Mouse (Mus musculus): Measurements from ENCODE around the gene Otos.

Gene Otos

DNA sequence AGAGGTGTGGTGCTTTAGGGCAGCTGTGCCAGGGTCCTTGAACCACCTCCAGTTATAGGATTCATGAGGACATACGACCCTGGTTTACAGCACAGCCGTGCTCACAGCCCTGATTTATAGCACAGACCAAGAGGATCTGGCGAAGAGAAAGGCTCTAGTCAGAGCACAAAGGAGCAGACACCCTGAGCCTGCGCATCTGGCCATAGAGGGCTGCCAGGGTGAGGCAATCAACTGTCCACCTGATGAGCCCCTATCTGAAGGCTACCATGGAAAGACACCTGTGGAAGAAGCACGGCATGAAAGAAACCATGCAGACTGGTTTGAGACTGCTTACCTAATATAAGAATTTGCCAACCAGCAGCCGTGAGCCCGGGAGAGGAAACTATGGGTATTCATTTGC is 2.0 kb downstream of the Otos start:
- DNase-seq (ENCODE audit: low spot score) = no peak

DNA sequence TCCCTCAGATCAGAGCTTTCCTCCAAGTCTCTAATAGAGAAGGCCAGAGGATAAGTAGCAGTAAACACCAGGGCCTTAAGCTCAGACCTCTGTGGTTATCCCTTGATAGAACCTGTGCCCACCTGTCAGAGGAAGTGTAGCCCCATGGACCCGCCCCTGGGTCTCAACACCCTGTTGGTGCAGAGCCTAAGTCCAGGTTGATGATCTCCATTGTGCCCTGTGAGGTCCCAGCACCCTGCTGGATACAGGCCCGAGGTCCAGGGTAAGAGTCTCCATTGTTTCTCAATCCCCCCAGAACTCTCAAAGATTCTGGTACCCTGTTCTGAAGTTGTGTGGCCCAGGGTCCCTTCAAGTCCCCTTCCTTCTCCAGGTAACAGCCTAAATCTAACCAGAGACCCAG is 2.5 kb downstream of the Otos start:
- no peak for DNase-seq (ENCODE audit: low spot score)

- peak; percentile 4 for DNase-seq (ENCODE audit: low spot score)
Observed at GRCm38 (mm10) chr1:92644916-92645315, 3.7 kb downstream of the Otos start.

DNA sequence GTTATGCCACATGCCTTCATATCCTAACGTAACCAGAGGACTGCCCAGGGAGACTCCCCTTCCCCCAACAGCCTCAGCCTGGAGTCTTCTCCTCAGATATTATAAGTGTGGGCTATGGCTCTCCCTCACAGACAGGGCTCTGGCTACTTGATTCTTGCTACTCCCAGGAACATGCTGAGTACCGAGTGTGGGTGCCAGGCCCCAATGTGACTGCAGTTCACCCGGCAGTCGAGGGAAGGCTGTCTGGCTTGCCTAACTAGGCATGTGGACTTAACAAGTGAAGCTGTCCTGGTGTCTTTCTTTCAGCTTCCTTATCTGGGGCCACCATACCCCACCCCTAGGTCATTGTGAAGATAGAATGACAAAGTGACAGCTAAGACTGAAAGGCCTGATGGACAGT is 5.0 kb downstream of the Otos start:
- peak; percentile 2 for DNase-seq (ENCODE audit: low spot score)

GRCm38 (mm10) chr1:92641514-92642272 is 6.9 kb downstream of the Otos start, which contains the start of gene Cops9:
Gene Cops9, minus strand, starts transcription at chr1:92641985.
- DNase-seq (ENCODE audit: low spot score) = peak; percentile 54

- DNase-seq (ENCODE audit: low spot score) = no peak
Observed at GRCm38 (mm10) chr1:92640393-92640792, 8.2 kb downstream of the Otos start.

GRCm38 (mm10) chr1:92638736-92639135 is 9.9 kb downstream of the Otos start:
- DNase-seq (ENCODE audit: low spot score) = no peak

DNA sequence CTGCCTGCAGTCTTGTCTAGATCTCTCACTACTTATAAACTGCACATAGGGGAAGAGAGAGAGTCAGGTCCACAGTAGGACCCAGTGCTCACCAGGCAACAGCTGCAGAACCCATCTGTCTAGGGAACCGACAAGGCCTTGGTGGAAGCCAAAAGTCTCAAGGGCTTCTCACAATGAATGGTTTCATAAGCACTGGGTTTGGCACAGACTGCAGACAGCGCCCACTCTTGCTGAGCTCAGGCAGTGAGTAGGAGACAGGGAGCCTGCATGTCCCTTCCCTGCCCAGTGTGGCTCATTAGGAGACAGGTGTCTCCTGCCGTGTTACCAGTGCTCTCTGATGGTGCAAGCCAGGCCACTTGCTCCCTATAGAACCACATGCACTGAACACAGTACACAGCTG is 10.5 kb downstream of the Otos start:
- no peak for DNase-seq (ENCODE audit: low spot score)

- DNase-seq (ENCODE audit: low spot score) = no peak
Observed at GRCm38 (mm10) chr1:92637501-92638172, 11.0 kb downstream of the Otos start.

DNA sequence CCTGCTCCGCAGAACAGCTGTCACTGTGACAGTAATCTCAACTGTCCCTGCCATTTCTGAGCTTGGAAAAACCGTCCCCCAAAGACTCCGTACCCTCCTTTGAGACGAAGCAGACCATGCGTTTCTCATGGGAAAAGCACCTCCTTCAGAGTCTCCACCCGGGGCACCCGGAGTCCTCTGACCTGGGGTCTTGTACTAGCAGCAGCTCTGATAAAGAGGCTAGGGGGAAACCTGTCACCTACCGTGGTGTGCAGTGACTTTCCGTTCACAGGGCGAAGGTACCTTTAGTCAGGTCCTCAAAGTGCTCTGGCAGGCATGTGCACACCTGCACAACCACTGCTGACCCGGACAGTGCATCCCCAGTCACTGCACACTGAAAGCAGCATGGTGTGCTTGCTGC is 12.0 kb downstream of the Otos start:
- DNase-seq (ENCODE audit: low spot score) = no peak

- no peak for DNase-seq (ENCODE audit: low spot score)
Observed at GRCm38 (mm10) chr1:92636015-92636414, 12.6 kb downstream of the Otos start.

GRCm38 (mm10) chr1:92634976-92635599 is 13.6 kb downstream of the Otos start:
- DNase-seq (ENCODE audit: low spot score) = no peak

- DNase-seq (ENCODE audit: low spot score) = no peak
Observed at GRCm38 (mm10) chr1:92634569-92634968, 14.1 kb downstream of the Otos start.

DNA sequence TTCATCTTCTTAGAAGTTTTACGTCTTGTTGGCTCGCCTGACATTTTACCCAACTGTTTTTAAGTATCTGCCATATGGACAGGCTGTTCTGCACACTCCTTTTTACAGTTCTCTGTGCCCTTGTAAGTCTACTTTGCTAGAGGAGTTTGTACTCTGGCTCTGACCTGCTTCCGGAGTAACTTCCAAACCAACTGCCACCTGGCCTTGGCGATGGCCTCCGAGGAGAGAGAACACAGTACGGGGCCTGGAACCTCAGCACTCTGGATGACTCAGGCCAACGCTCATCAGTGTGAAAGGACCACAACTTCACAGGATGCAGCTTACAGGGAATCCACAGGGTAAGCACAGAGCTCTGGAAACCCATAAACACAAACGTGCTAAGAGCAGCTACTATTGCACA is 14.9 kb downstream of the Otos start:
- no peak for DNase-seq (ENCODE audit: low spot score)

GRCm38 (mm10) chr1:92632948-92633347 is 15.7 kb downstream of the Otos start:
- DNase-seq (ENCODE audit: low spot score) = no peak

DNA sequence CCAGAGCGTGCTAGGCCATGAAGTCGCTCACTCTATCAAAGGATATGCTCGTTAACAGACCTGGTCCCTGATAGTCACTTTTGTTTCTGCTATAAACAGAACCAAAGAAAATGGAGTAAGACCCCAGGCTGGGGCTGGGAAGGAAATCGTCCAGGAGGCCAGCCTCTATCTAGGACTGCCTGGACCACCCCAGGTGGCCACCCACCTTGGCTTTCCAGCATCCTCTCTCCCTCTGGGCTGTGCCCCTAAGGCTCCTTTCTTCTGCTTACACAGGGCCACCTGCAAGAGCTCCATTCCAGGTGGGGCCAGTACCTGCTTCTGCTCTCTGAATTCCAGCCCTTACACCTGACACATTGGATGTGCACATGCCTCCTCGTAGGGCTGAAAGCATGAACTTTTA is 16.4 kb downstream of the Otos start:
- DNase-seq (ENCODE audit: low spot score) = no peak

GRCm38 (mm10) chr1:92628227-92628626 is 20.4 kb downstream of the Otos start:
- no peak for DNase-seq (ENCODE audit: low spot score)

DNA sequence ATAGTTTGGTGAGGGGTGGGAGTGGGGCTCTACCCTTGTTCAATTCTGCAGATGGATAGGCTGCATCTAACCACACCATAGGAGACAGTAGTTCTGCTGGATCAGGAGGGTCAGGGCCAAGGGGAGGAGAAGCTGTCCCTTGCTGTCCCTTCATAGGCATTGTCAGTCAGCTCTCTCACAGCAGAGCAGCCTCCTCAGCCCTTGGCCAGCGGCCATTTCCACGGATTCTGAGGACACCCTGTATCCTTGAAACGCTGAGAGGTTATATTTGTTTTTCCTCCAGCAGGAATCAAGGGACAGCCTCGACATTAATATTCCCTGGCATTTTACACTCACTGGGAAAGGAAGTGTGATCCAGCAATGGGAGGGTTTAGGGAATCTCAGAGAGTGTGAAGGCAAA is 30.3 kb downstream of the Otos start:
- DNase-seq (ENCODE audit: low spot score) = no peak

GRCm38 (mm10) chr1:92617488-92617887 is 31.2 kb downstream of the Otos start, which contains the start of gene Olfr12:
Gene Olfr12, plus strand, starts transcription at chr1:92617788.
- DNase-seq (ENCODE audit: low spot score) = no peak

DNA sequence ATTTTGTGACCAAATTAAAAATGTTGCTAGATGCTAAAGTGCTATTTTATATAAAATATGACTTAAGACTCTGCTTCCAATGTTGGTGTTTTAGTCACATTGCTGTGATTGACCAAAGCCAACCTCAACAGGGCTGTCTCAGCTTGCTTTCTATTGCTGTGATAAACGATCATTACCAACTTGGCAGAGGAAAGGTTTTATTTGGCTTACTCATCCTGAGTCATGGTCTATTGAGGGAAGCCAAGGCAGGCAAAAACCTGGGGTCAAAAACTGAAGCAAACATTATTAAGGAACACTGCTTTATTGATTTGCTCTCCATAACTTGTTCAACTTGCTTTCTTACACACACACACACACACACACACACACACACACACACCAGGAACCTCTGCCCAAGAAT is 32.6 kb downstream of the Otos start:
- DNase-seq (ENCODE audit: low spot score) = no peak

DNA sequence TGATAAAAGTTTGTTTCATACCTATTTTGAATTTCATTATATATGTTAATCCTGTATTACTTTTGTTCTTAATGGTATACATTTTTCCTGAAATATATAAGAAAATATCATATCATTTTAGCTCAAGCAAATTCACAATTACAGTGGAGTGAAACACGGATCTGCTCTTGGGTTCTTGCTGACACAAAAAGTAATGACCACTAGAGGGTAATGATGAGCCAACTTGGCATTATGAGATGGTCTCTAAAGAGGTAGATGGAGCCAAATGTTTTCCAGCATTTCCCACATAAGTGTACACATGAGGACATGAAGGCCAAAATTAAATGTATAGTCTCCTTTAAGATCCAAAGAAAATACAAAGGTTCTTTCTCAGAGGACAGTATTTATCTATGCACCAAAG is 34.1 kb downstream of the Otos start:
- DNase-seq (ENCODE audit: low spot score) = no peak

GRCm38 (mm10) chr1:92613175-92613574 is 35.5 kb downstream of the Otos start:
- DNase-seq (ENCODE audit: low spot score) = no peak

DNA sequence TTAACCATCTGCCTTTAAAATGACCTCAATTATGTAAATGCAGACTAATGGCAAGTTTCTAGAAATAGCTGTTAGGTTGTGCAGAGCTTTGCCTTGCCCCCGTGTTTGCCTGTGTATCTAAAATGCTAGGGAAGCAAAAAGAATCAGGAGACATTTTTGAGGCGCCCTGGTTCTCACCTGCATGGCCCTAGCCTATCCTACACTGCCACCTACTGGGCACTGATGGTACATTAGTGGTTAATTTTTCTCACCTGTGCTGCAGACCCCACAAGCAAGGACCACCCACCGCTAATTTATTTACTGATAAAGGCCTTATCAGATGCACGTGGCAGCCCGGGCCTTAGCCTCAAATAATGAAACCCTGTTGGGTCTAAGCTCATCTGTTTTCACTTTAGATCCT is 37.6 kb downstream of the Otos start:
- no peak for DNase-seq (ENCODE audit: low spot score)
